Mouse (Mus musculus): ENCODE results near the gene Gfra1.
A peak's percentile ranks its signal among the peaks of the same experiment; 100 is the strongest.

Gfra1 gene

DNA sequence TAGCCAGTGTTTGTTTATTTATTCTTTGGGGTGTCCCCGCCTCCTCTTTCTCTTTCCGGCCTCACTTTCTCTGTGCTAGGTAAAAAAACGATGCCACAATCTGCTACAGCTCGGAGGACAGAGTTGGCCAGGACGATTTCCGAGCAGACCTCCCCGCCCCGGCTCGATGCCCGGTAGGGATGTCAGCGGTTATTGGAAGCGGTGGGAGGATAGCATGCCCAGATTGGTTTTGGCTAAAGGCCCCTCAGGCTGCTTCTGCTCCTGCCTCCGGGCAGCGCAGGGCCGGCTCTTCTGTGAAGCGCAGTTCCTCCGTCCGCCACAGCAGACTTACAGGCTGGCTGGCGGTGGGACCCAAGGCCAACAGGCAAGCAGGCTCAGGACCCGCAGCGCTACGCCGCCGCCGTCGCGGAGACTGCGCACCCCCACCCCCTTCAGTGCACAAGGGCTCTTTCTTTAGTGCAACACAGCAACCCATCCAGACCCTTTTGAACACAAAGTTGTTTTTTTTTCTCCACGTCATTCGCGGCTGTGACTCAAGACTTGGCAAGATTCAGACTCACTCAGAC is at the start of gene Gfra1:
Gene Gfra1 (minus strand): TSS at position 414 of the 566 bp plus-strand sequence.
- DNase-seq (ENCODE audit: extremely low spot score, low spot score), result no peak

DNA sequence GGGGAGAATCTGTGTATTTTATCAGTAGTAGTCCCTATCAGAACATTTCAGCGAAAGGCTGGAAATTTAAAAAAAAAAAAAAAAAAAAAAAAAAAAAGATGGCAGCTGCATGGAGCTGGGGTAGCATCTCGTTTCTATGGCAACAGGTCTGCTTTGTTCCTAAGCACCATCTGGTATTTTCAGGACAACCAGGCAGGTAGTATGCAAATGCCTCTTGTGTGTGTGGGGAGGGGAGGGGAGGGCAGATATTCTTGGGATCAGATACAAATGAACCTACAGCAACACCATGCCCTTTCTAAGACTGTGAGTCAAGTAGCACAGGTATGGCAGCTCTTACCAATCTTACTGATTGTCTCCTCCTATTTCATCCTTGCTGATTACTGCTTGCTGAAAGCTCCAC is 44.3 kb upstream of the Gfra1 start:
- no peak for DNase-seq (ENCODE audit: extremely low spot score, low spot score)

DNA sequence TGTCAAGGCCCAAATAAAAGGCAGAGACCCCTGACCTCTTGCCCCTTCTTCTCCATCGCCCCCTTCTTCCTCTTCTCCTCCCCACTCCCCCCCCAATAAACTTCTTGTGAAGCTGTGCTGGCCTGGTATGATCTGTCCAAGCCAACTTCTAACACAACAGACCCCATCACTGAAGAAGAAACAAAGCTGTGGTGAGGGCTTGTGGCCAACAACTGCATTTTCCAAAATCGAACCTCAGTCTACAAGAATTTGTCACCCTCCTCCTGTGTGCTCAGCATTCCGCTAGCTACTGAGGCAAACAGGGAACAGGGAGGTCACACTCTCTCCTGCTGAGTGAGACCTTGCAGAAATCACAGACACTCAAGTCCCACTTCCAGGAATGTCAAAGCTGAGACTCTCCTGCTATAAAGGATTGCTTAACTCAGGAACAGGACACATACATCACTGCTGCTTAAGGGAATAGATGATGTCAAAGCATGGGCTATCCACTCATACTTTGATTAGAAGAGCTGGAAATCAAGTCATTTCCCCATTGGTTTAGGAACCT is 43.8 kb upstream of the Gfra1 start:
- no peak for DNase-seq (ENCODE audit: extremely low spot score, low spot score)

DNA sequence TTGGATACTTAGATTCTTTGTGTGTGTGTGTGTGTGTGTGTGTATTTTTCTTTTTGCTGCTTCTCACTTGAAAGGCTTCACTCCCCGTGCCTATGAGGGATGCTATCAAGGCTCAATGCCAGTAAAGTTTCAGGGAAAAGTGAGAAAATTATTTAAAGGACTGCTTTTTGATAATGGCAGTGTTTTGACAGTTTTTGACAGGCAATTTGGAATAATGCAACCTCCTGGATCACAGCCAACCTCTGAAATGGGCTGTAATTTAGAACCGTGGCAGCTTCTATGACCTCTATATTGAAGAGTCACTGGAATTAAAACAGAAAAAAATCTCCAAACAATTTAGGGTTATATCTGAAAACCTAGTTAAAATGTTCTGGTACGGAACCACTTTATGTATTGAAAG is 41.4 kb upstream of the Gfra1 start:
- no peak for DNase-seq (ENCODE audit: extremely low spot score, low spot score)

DNA sequence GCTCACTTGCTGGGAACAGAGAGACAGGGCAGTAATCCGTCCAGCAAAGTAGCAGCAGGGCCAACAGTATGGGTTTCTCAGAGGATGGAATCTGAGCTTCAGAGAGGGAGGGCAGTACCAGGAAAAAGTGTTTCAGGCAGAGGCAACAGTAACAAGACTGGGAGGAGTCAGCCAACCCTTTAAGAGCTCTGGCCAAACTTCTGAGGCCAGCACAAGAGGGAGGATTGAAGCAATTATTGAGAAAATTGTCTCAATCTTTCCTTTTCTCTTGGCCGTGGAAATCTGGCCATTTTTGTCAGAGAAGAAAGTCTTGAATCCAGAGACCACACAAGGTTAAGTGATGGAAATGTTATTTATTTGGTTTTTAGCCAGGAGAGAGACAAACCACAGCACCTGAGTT is 31.0 kb upstream of the Gfra1 start:
- DNase-seq (ENCODE audit: extremely low spot score, low spot score), result no peak

DNA sequence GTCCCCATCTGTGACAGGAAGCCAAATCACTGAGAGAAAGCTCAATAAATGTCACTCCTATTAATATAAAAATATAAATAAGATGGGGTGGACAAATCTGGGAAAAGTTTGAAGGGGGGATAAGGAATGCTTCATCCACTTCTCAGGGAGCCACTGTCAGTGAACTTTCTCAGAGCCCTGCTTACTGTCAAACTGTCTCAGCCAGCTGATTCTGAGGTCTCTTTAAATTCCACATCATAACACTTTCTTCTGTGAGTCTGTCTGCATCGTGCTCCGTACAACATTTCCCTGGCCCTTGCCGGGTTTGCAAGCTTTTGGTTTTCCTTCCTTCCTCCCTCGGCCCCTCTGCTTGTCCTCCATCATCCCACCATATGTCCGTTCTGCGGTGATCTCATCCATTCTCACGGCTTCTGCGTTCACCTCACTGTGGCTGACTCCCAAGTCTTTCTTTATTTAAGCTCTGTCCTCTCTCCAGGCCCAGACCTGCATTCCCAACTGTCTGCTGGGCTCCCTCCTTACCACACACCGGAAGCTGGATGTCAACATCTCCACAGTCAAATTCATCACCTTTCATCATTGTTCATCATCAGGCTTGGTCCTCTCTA is 26.8 kb upstream of the Gfra1 start:
- no peak for DNase-seq (ENCODE audit: extremely low spot score, low spot score)

- no peak for DNase-seq (ENCODE audit: extremely low spot score, low spot score)
Measured at GRCm38 (mm10) chr19:58474251-58474650, 18.5 kb upstream of the Gfra1 start.

GRCm38 (mm10) chr19:58469421-58469820 is 13.7 kb upstream of the Gfra1 start:
- peak; percentile 88 for DNase-seq (ENCODE audit: extremely low spot score, low spot score)

DNA sequence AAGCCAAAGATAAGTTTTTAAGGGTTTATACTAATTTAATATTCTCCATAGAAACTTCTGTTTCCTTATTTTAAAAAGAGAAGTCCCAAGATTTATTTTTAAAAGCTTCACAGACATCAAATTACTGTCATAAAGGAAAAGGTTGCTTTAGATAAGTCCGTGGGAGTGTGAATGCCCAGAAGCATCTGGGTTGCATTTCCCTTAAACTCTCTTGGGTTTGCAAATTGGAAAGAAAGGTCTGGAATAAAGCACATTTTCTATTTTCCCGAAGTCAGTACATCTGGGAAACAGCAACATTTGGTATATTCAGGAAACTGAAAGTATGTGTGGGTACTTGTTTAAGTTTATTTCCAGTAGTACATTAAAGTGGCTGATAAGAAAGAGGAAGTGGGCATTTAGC is 12.6 kb upstream of the Gfra1 start:
- no peak for DNase-seq (ENCODE audit: extremely low spot score, low spot score)

GRCm38 (mm10) chr19:58463755-58464154 is 8.0 kb upstream of the Gfra1 start:
- DNase-seq (ENCODE audit: extremely low spot score, low spot score), result no peak

DNA sequence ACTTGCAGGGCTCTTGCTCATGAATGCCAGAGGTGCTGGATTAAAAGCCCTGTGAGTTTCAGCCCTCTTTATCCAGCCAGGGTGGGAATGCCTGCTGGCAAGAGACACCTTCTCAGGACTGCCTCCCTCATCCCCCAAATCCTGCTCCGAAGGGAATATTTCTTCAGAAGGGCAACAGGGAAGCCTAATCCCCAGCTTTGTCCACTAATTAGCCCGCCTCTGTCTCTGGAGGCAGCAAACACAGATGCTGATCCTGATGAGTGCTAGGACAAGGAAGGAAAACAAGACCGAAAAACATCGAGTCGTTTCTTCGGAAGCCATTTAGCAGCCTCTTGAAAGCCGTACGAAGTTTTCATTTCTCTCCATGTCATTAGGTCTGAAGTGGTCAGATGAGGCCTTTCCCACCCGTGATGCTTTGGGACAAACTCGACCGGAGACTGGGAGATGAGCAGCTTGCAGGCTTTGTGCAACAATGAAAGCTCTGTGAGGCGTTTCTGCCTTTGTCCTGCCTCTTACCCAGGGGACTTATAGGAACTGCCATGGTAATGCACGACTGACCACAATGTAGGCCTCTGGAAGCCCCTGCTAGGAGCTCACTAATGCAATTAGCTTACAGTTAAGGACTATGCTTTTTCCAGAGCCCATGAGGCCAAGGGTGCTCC is 4.8 kb upstream of the Gfra1 start:
- no peak for DNase-seq (ENCODE audit: extremely low spot score, low spot score)

- peak; percentile 53 for DNase-seq (ENCODE audit: extremely low spot score, low spot score)
Measured at GRCm38 (mm10) chr19:58456491-58457061, 867 bp upstream of the Gfra1 start.

GRCm38 (mm10) chr19:58455061-58455495 is 631 bp downstream of the Gfra1 start:
- peak; percentile 80 for DNase-seq (ENCODE audit: extremely low spot score, low spot score)

DNA sequence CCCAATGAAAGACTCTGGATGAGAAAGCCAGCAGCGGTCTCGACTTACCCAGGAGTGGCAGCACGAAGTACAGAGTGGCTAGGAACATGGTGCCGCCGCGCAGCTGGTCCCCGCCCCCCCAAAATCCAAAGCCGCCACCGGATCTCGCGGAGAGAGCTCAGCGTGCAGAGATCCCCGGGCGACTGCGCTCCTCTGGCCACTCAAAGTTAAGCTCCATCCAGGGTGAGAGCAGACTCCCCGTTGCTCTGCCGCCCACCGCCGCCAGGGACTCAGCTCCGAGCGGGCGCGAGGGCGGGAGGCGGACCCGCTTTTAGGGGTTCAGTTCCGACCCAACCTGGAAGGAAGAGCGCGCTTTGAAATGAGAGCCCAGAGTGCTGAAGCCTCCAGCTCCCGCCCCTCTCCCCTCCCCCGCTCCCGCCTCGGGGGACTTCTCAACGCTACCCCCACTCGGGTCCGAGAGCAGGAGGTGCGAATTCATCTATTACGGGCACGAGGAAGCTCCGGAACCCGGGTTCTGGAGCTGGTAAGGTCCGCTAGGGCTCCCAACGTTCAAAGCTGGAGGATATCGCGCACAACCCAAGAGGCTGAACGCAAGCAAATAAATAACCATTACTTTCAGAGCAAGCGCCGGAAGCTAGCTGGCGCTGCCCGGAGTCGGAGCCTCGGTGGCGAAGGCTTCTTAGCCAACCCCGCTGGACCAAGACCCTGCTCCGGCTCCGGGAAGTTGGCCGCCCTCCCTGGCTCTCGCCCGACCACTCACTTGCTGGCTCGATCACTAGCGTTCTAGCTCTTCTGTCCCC is 1.2 kb downstream of the Gfra1 start:
- peak; percentile 75 for DNase-seq (ENCODE audit: extremely low spot score, low spot score)

DNA sequence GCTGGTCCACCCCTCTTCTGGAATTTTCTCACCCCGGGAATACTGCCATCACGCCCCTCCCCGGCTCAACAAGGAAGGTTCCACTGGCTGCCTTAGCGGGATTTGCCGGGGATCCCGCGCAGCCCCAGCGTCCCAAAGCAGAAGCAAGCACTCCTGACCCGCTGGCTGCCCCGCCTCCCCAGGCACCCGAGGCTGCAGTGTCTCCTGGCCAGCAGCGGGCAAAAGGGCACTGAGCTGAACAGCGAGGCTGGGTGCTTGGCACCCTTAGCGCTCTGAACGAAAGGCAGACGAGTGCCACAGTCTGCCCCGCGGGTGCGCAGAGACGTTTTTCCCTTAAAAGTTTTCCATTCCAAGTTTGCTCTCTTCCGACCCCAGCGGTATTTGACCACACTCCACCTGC is 2.1 kb downstream of the Gfra1 start:
- peak; percentile 58 for DNase-seq (ENCODE audit: extremely low spot score, low spot score)

DNA sequence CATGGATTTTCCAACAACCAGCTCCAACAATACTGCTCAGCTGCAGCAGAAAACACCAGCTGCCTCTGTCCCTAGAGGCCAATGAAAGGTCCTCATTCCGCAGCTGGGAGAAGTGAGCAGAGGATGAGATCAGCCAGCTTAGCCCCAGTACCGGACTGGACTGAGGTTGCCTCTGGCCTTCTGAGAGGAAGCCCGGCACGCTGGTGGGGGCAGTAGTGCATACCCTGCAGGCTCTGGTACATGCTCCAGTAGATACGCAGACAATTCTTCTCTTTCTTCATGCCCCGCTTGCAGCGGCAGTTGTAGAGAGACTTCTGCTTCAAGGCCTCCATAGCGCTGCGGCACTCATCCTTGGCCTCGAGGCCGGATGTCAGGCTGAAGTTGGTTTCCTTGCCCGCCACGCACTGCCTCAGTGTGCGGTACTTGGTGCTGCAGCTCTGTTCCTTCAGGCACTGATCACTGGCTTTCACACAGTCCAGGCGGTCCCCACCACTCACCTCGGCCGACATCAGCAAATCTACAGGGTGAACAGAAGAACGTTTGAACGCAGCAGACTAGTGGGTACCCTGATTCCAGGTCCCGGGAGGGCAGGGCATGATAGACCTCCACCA is 2.7 kb downstream of the Gfra1 start:
- DNase-seq (ENCODE audit: extremely low spot score, low spot score), result peak; percentile 63

DNA sequence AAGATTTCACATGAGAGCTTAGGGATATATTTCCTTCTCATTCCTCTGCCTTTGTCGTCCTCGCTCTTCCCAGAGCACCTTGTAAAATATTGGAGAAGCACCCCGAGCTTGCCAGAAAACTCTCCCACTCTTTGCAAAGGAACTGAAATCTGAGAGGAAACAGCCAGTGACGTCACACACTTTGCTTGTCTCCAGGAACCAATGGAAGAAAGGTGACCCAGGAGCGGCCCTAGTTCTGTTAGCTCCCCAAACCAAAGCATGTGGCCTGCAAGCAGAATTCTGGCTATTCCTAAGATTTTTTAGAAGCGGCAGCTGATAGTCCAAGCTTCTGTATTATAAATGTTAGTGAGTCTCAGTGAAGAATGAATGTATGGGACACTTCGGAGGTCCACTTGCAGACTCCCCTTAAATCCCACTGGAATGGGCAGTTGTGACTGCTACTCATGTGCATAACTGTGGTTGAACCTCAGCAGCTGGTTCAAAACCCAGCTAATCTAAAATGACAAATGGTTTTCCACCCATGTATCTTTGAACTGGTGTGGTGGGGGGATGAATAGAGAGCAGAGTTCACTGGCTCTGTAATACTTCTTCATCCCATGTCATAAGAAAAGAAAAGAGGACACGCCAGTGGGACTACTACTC is 3.4 kb downstream of the Gfra1 start:
- peak; percentile 29 for DNase-seq (ENCODE audit: extremely low spot score, low spot score)

GRCm38 (mm10) chr19:58451323-58451722 is 4.4 kb downstream of the Gfra1 start:
- DNase-seq (ENCODE audit: extremely low spot score, low spot score), result no peak

DNA sequence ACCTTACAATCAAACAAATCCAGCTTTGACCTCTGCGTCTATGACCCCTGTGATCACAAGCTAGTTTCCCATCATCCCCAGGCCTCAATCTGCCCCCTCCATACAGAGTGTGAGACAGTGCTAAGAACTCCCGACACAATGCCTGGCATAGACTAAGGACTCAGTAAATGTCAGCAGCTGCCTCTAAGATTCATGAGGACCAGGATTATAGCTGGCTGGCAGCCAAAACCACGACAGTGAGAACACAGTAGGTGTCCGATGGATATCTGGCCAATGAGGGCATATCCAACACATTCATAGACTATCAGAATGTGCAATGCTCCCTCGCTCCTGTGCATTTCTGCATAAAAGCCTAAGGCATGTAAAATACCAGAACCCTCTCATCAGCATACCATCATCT is 5.0 kb downstream of the Gfra1 start:
- no peak for DNase-seq (ENCODE audit: extremely low spot score, low spot score)

Data from neural tube, embryonic 10.5 days (tissue).